Mouse (Mus musculus) erythroblast, embryonic 14.5 days (primary cell): ENCODE data around the gene Lpp. TPM values are rescaled to one million over a fixed set of nuclear protein-coding genes. Genes with fewer than 3 reads are reported as not detected.

Experiments used
- H3K27me3 ChIP-seq: 2 replicates; pipeline ENCODE4 v1.6.1; 2012; ENCODE audit warnings: inconsistent platforms; ENCODE audit not compliant: control insufficient read depth
- H3K36me3 ChIP-seq: 2 replicates; pipeline ENCODE4 v1.6.1; 2012; ENCODE audit warnings: mild to moderate bottlenecking, inconsistent platforms; ENCODE audit not compliant: control insufficient read depth
- H3K4me1 ChIP-seq: 2 replicates; pipeline ENCODE4 v1.6.1; 2012; ENCODE audit warnings: inconsistent platforms; ENCODE audit not compliant: control insufficient read depth
- H3K4me3 ChIP-seq: replicated peaks from 2 replicates; pipeline ENCODE3; 2012; ENCODE audit warnings: moderate library complexity, mild to moderate bottlenecking, inconsistent platforms
- H3K9me3 ChIP-seq: 2 replicates; pipeline ENCODE4 v1.6.1; 2012; ENCODE audit warnings: low read length, inconsistent platforms, mixed read lengths; ENCODE audit not compliant: control insufficient read depth
- GATA1 ChIP-seq: IDR thresholded peaks from 2 replicates; pipeline ENCODE4 v1.6.1; 2012; ENCODE audit warnings: low read length, inconsistent platforms, mixed read lengths
- TAL1 ChIP-seq: IDR thresholded peaks from 3 replicates; pipeline ENCODE4 v1.6.1; 2012; ENCODE audit warnings: low read length, inconsistent platforms, mixed read lengths
- polyA plus RNA-seq: library from polyadenylated mRNA; stranded (reverse); fragments of >175 nt; gene quantifications from 2 replicates; pipeline ENCODE4 v1.2.3, GENCODE M21; 2012

Lpp gene
- polyA plus RNA-seq, 1 experiment = not detected

DNA sequence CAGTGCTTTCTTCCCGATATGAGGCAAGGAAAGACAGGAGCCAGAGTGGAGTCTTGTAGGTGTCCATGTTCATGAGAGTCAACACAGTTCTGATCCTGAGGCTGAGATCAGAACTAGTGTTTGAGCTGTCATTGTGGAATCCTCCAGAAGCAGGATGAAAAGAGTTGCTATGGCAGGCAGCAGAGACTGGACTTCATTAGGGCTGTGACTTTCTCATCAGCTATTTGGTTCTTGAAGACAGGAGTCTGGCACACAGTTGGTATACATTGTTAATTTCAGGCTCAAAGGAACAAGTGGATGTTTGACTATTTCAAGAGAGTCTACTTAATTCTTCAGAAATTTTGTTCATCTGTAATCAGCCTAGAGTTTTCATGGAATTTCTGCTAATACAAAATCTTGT is 235.5 kb downstream of the Lpp start:
- Histone ChIP-seq H3K27me3 (no peaks in the 10 kb centered on the region), H3K4me1 (no peaks in the 10 kb centered on the region), H3K4me3 (no peak overlapping the region), H3K9me3 (no peaks in the 10 kb centered on the region), H3K36me3 (no peaks in the 10 kb centered on the region)
- TF ChIP-seq TAL1 (no peak), GATA1 (no peak)

- H3K36me3 ChIP-seq = no peaks in the 10 kb centered on the region
Observed at GRCm38 (mm10) chr16:24629218-24630172, 236.2 kb downstream of the Lpp start.

GRCm38 (mm10) chr16:24635381-24635919 is 242.1 kb downstream of the Lpp start:
- no peaks in the 10 kb centered on the region for H3K9me3 ChIP-seq
- no peaks in the 10 kb centered on the region for H3K36me3 ChIP-seq
- H3K27me3 ChIP-seq = no peaks in the 10 kb centered on the region
- H3K4me1 ChIP-seq = no peaks in the 10 kb centered on the region
- TF ChIP-seq TAL1 (no peak), GATA1 (no peak)
- H3K4me3 ChIP-seq = no peak overlapping the region

More at GRCm38 (mm10) chr16:24629218-24630172, 236.2 kb downstream of the Lpp start:
- TF ChIP-seq GATA1 = no peak
- Histone ChIP-seq H3K27me3 (no peaks in the 10 kb centered on the region), H3K9me3 (no peaks in the 10 kb centered on the region), H3K4me1 (no peaks in the 10 kb centered on the region), H3K4me3 (no peak overlapping the region)

DNA sequence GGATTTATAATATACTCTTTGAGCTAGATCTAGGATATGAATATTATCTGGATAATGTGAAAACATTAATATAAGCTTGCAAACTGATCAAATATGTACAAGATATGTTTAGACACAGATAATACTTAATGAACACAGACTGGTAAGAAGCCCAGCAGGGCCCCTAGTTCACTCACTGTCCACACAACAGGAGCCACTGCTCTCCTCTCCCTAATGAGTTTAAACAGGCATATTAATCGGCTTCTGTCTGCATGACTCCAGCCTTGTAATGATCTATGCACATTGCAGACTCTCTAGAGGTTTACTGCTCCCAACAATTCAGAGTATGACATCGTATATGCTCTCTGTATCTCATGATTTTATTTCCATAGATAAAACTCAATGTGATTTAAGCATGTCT is 243.6 kb downstream of the Lpp start:
- Histone ChIP-seq H3K4me3 (no peak overlapping the region), H3K36me3 (no peaks in the 10 kb centered on the region), H3K27me3 (no peaks in the 10 kb centered on the region), H3K4me1 (no peaks in the 10 kb centered on the region), H3K9me3 (no peaks in the 10 kb centered on the region)
- TF ChIP-seq GATA1 (no peak), TAL1 (no peak)

GRCm38 (mm10) chr16:24641003-24641797 is 247.9 kb downstream of the Lpp start:
- Histone ChIP-seq H3K9me3 (no peaks in the 10 kb centered on the region), H3K36me3 (no peaks in the 10 kb centered on the region), H3K4me1 (no peaks in the 10 kb centered on the region), H3K4me3 (no peak overlapping the region), H3K27me3 (no peaks in the 10 kb centered on the region)
- TF ChIP-seq TAL1 (no peak), GATA1 (no peak)

DNA sequence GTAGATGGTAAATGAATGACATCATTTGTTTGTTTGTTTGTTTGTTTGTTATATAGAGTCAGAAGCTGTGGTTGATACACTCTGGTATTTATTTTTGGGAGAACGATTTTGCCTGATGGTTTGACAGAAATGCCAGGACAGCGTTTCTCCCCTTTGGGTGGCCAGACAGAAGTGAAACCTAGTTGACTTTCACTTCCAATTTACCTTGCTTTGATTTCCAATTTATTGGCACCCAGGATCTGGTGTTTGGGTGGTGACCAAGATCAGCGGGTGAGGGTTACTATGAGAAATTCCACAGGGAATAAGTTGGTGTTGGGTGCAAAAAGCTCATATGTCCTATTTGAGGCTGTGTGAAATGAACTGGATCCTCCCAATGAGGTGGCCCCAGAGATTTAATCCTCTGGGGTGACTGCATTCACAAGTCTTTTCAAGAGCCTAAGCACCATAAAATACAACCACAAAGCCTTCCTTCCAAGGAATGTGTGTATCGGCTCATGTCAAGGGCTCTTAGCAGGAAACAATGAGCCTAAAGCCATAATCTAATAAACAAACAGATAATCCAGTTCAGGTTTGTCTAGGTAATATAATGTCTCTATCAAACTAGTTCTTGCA is 249.8 kb downstream of the Lpp start:
- no peak for TF ChIP-seq GATA1
- no peak for TF ChIP-seq TAL1
- Histone ChIP-seq H3K4me3 (no peak overlapping the region), H3K9me3 (no peaks in the 10 kb centered on the region), H3K27me3 (no peaks in the 10 kb centered on the region), H3K36me3 (no peaks in the 10 kb centered on the region), H3K4me1 (no peaks in the 10 kb centered on the region)

DNA sequence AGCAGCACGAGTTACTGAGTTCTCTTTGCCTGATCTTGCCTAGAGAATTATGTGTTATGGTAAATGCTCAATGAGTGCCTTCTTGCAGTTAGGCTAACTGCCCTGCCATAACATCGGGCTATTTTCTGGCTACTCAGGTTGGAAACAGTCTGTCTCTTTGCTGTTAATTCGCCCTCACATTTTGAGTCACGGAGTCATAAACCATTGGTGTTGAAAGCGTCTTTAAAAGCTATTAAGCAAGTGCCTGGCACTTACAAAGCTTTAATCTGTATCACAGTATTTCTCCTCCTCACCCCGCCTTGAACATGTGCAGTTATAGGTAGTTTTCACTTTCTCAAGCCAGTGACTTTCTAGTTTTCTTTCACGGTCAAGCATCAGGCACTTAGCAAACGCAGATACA is 250.8 kb downstream of the Lpp start:
- H3K9me3 ChIP-seq = no peaks in the 10 kb centered on the region
- TF ChIP-seq GATA1 = no peak
- no peaks in the 10 kb centered on the region for H3K36me3 ChIP-seq
- no peaks in the 10 kb centered on the region for H3K4me1 ChIP-seq
- no peaks in the 10 kb centered on the region for H3K27me3 ChIP-seq
- H3K4me3 ChIP-seq = no peak overlapping the region

DNA sequence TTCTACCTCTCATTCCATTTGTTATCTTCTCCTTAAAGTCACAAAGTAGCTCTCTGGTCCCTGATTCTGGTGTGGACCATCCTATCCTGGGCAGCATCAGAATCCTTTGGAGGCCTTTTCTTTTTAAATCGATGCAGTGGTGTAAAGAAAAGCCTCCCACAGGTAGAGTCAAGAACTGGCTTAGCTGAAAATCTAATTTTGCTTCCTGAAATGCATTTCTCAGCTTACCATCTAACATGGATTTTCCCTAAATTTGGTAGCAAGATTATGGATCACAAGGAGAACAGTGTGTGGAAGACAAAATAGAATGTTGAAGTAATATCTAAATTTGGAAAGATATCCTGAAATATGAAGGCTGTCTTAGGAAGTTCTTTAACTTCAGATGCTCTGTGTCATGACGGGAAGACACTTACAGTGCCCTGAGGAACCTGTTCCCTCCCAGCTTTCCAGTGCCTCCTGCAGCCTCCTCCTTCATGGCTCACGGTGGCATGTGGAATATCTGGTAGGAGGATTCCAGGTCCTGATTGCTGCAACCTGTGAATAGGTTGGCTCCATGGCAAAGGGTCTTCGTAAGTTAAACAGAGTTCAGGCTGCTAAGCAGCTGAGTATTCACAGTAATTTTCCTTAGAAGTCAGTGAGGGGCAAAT is 251.6 kb downstream of the Lpp start:
- Histone ChIP-seq H3K36me3 (no peaks in the 10 kb centered on the region), H3K27me3 (no peaks in the 10 kb centered on the region), H3K4me1 (no peaks in the 10 kb centered on the region), H3K9me3 (no peaks in the 10 kb centered on the region), H3K4me3 (no peak overlapping the region)
- TF ChIP-seq TAL1 (no peak), GATA1 (no peak)
